Mouse (Mus musculus) hindbrain, embryonic 11.5 days (tissue): ENCODE measurements around the gene Asb15. TPM values are rescaled to one million over a fixed set of nuclear protein-coding genes. Genes with fewer than 3 reads are reported as not detected.

ENCODE experiments used
- ATAC-seq: fragments of 200-750 bp; cut with Nextera tagmentation; 2 replicates; pipeline ENCODE4 v1.8.0; 2017; ENCODE audit warnings: mild to moderate bottlenecking, moderate TSS enrichment, moderate library complexity; ENCODE audit not compliant: low FRiP score
- DNase-seq: peaks from one replicate; pipeline ENCODE4 v3.0.0-alpha.2; 2015; ENCODE audit warnings: low spot score
- H3K27ac ChIP-seq: fragments of 300-500 bp; sonication (generic); 2 replicates; pipeline ENCODE4 v1.5.1; 2014; ENCODE audit warnings: mild to moderate bottlenecking, low read depth, low read length
- H3K27me3 ChIP-seq: fragments of 300-500 bp; sonication (generic); 2 replicates; pipeline ENCODE4 v1.6.1; 2014; ENCODE audit warnings: mild to moderate bottlenecking, low read length, moderate library complexity, mixed read lengths; ENCODE audit not compliant: control insufficient read depth, insufficient read depth
- H3K36me3 ChIP-seq: fragments of 300-500 bp; sonication (generic); 2 replicates; pipeline ENCODE4 v1.6.1; 2014; ENCODE audit warnings: mild to moderate bottlenecking, low read length, moderate library complexity, mixed read lengths; ENCODE audit not compliant: control insufficient read depth, insufficient read depth
- H3K4me1 ChIP-seq: fragments of 300-500 bp; sonication (generic); replicated peaks from 2 replicates; pipeline ENCODE4 v1.6.1; 2014; ENCODE audit warnings: low read length, mixed read lengths; ENCODE audit not compliant: control insufficient read depth, insufficient read depth
- H3K4me2 ChIP-seq: fragments of 300-500 bp; sonication (generic); replicated peaks from 2 replicates; pipeline ENCODE4 v1.6.1; 2014; ENCODE audit warnings: mild to moderate bottlenecking, low read depth, low read length
- H3K4me3 ChIP-seq: fragments of 300-500 bp; sonication (generic); 2 replicates; pipeline ENCODE4 v1.5.1; 2014; ENCODE audit warnings: low read depth, low read length
- H3K9ac ChIP-seq: fragments of 300-500 bp; sonication (generic); 2 replicates; pipeline ENCODE4 v1.6.1; 2014; ENCODE audit warnings: low read depth, low read length
- H3K9me3 ChIP-seq: fragments of 300-500 bp; sonication (generic); 2 replicates; pipeline ENCODE4 v1.6.1; 2016; ENCODE audit warnings: low read length; ENCODE audit not compliant: control insufficient read depth
- WGBS: fragments of 180-500 bp; shearing (Covaris S2); extraction: QIAGEN DNeasy Blood & Tissue Kit; methylation state at CpG from one replicate; pipeline ENCODE4 v1.1.7; 2014; 5-methylcytosine and 5-hydroxymethylcytosine counted together
- polyA plus RNA-seq: library from polyadenylated mRNA; unstranded; fragments of >200 nt; fragmentation: Nextera tagmentation; extraction: Ambion mirVana; gene quantifications from 2 replicates; pipeline ENCODE4 v1.2.1, GENCODE M21; 2014

Asb15 gene
- polyA plus RNA-seq, 1 experiment from 2014 or later = not detected

DNA sequence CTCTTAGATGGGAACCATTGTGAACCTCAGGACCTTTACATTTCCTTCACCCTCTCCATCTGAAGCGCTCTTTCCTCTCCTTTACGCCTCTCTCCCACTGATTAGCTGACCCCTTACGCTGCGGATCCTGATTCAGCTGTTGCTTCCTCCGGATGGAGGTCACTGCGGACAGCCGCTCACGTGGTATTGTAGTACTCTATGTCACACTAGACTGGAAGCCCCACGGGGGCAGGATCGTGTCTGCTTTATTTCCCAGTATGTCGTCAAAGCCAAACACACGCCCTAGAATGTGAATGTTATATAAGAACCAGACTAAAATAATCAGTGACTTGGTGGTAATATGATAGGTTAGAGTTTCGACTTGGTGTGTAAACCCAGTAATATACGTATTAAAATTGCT is 44.5 kb downstream of the Asb15 start:
- Histone ChIP-seq H3K36me3 (no peaks in the 10 kb centered on the region), H3K27ac (no peak overlapping the region), H3K4me1 (no peaks in the 10 kb centered on the region), H3K9me3 (no peaks in the 10 kb centered on the region), H3K9ac (no peak overlapping the region), H3K4me3 (no peak overlapping the region), H3K27me3 (no peaks in the 10 kb centered on the region), H3K4me2 (no peak overlapping the region)
- DNase-seq (no peak), ATAC-seq (no peak)
- 92% methylated on average over 14 of the region's 14 CpGs for WGBS

- Histone ChIP-seq H3K4me3 (no peak overlapping the region), H3K27me3 (no peaks in the 10 kb centered on the region), H3K4me2 (no peak overlapping the region), H3K4me1 (no peaks in the 10 kb centered on the region), H3K9me3 (no peaks in the 10 kb centered on the region), H3K27ac (no peak overlapping the region), H3K36me3 (no peaks in the 10 kb centered on the region), H3K9ac (no peak overlapping the region)
- ATAC-seq (no peak), DNase-seq (no peak)
These were observed 45.4 kb downstream of the Asb15 start for GRCm38 (mm10) chr6:24573319-24573718.

GRCm38 (mm10) chr6:24583456-24583855 is 55.5 kb downstream of the Asb15 start:
- Histone ChIP-seq H3K9me3 (no peaks in the 10 kb centered on the region), H3K27me3 (no peaks in the 10 kb centered on the region), H3K4me3 (no peak overlapping the region), H3K36me3 (no peaks in the 10 kb centered on the region), H3K4me2 (no peak overlapping the region), H3K4me1 (no peaks in the 10 kb centered on the region), H3K27ac (no peak overlapping the region), H3K9ac (no peak overlapping the region)
- DNase-seq = no peak
- no peak for ATAC-seq
- WGBS = 88% methylated on average over 3 of the region's 3 CpGs

- H3K9me3 ChIP-seq = no peaks in the 10 kb centered on the region
- no peak for ATAC-seq
- H3K27me3 ChIP-seq = no peaks in the 10 kb centered on the region
- no peak overlapping the region for H3K9ac ChIP-seq
- no peaks in the 10 kb centered on the region for H3K4me1 ChIP-seq
- no peak overlapping the region for H3K4me3 ChIP-seq
- H3K36me3 ChIP-seq = no peaks in the 10 kb centered on the region
- no peak overlapping the region for H3K4me2 ChIP-seq
- DNase-seq = no peak
- WGBS = 54% methylated on average over 10 of the region's 10 CpGs
- H3K27ac ChIP-seq = no peak overlapping the region
These were observed 57.7 kb downstream of the Asb15 start for GRCm38 (mm10) chr6:24585431-24586310.

GRCm38 (mm10) chr6:24586885-24587284 is 58.9 kb downstream of the Asb15 start:
- Histone ChIP-seq H3K4me2 (no peak overlapping the region), H3K4me3 (no peak overlapping the region)
- no peak for ATAC-seq

GRCm38 (mm10) chr6:24590282-24590681 is 62.3 kb downstream of the Asb15 start:
- Histone ChIP-seq H3K27me3 (no peaks in the 10 kb centered on the region), H3K9ac (no peak overlapping the region), H3K36me3 (no peaks in the 10 kb centered on the region), H3K4me3 (no peak overlapping the region), H3K27ac (no peak overlapping the region), H3K4me2 (no peak overlapping the region), H3K9me3 (no peaks in the 10 kb centered on the region), H3K4me1 (no peaks in the 10 kb centered on the region)
- 84% methylated on average over 5 of the region's 5 CpGs for WGBS
- ATAC-seq (no peak), DNase-seq (no peak)

More at GRCm38 (mm10) chr6:24586885-24587284, 58.9 kb downstream of the Asb15 start:
- WGBS = 48% methylated on average over 3 of the region's 3 CpGs
- no peak overlapping the region for H3K27ac ChIP-seq
- H3K9ac ChIP-seq = no peak overlapping the region
- H3K4me1 ChIP-seq = no peaks in the 10 kb centered on the region
- H3K36me3 ChIP-seq = no peaks in the 10 kb centered on the region
- no peaks in the 10 kb centered on the region for H3K9me3 ChIP-seq
- H3K27me3 ChIP-seq = no peaks in the 10 kb centered on the region
- DNase-seq = no peak

GRCm38 (mm10) chr6:24591525-24592218 is 63.7 kb downstream of the Asb15 start:
- Histone ChIP-seq H3K4me3 (no peak overlapping the region), H3K4me2 (no peak overlapping the region), H3K36me3 (no peaks in the 10 kb centered on the region), H3K9ac (no peak overlapping the region), H3K27me3 (no peaks in the 10 kb centered on the region), H3K4me1 (no peaks in the 10 kb centered on the region), H3K27ac (no peak overlapping the region), H3K9me3 (no peaks in the 10 kb centered on the region)
- ATAC-seq (0 out of 2 replicates have a peak, but pooled peaks have one; percentile 6), DNase-seq (no peak)
- WGBS = 44% methylated on average over 10 of the region's 10 CpGs

- no peak for ATAC-seq
- WGBS = 61% methylated on average over 10 of the region's 10 CpGs
- Histone ChIP-seq H3K9me3 (no peaks in the 10 kb centered on the region), H3K9ac (no peak within 1 kb of the TSS), H3K4me3 (no peak within 1 kb of the TSS), H3K27me3 (no peaks in the 10 kb centered on the region), H3K27ac (no peak within 1 kb of the TSS), H3K36me3 (no peaks in the 10 kb centered on the region), H3K4me2 (no peak within 1 kb of the TSS), H3K4me1 (no peaks in the 10 kb centered on the region)
- DNase-seq = no peak
These were observed 69.6 kb downstream of the Asb15 start, which contains the start of gene Lmod2 for GRCm38 (mm10) chr6:24597500-24597899. Gene Lmod2, plus strand, starts transcription at chr6:24597762.
